Mouse (Mus musculus) ES-E14 (cell line): ENCODE measurements around the gene Sipa1l2. TPM values are rescaled to one million over a fixed set of nuclear protein-coding genes. Genes with fewer than 3 reads are reported as not detected.
A peak's percentile ranks its signal among the peaks of the same experiment; 100 is the strongest.

Experiments
- DNase-seq: peaks from one replicate; pipeline ENCODE4 v3.0.0-alpha.2; 2013; ENCODE audit warnings: low read depth, low spot score
- H3K27ac ChIP-seq: 2 replicates; pipeline ENCODE4 v1.5.1; 2012; ENCODE audit warnings: low read depth, mild to moderate bottlenecking, low read length, moderate library complexity, mixed read lengths; ENCODE audit not compliant: poor library complexity, insufficient read depth, severe bottlenecking
- H3K36me3 ChIP-seq: 2 replicates; pipeline ENCODE4 v1.6.1; 2012; ENCODE audit warnings: mild to moderate bottlenecking, low read length, moderate library complexity, mixed read lengths; ENCODE audit not compliant: control insufficient read depth, poor library complexity, insufficient read depth, severe bottlenecking
- H3K4me1 ChIP-seq, 2 experiments: fragments of 150-350 bp in 1 of 2; sonication (generic) in 1 of 2; 2 replicates each; pipeline ENCODE4 v1.6.1; 2012; ENCODE audit warnings: low read length in 2 of 2, mild to moderate bottlenecking in 1 of 2, mixed read lengths in 1 of 2; ENCODE audit not compliant: control insufficient read depth in 2 of 2, insufficient read depth in 2 of 2, poor library complexity in 1 of 2
- H3K4me3 ChIP-seq, 2 experiments: fragments of 150-350 bp in 1 of 2; sonication (generic) in 1 of 2; 2 replicates each; pipeline ENCODE4 v1.5.1; 2012; ENCODE audit warnings: low read length in 2 of 2, low read depth in 1 of 2, mild to moderate bottlenecking in 1 of 2, mixed read lengths in 1 of 2; ENCODE audit not compliant: insufficient read depth in 1 of 2, poor library complexity in 1 of 2, severe bottlenecking in 1 of 2
- H3K9ac ChIP-seq: 2 replicates; pipeline ENCODE4 v1.6.1; 2012; ENCODE audit warnings: low read depth, mild to moderate bottlenecking, low read length, mixed read lengths; ENCODE audit not compliant: poor library complexity, insufficient read depth, severe bottlenecking
- H3K9me3 ChIP-seq: fragments of 150-350 bp; sonication (generic); 2 replicates; pipeline ENCODE4 v1.6.1; 2012; ENCODE audit warnings: low read depth, mild to moderate bottlenecking, low read length; ENCODE audit not compliant: control insufficient read depth, insufficient read depth
- CHD2 ChIP-seq: IDR thresholded peaks from 2 replicates; pipeline ENCODE4 v1.6.1; 2014; ENCODE audit warnings: mild to moderate bottlenecking, low read depth, low read length, inconsistent platforms
- HCFC1 ChIP-seq: IDR thresholded peaks from 2 replicates; pipeline ENCODE4 v1.6.1; 2012; ENCODE audit warnings: low read length, inconsistent platforms, borderline replicate concordance; ENCODE audit not compliant: insufficient read depth
- MAFK ChIP-seq: IDR thresholded peaks from 2 replicates; pipeline ENCODE4 v1.6.1; 2014; ENCODE audit warnings: mild to moderate bottlenecking, low read depth, low read length, inconsistent platforms; ENCODE audit not compliant: insufficient read depth
- ZC3H11A ChIP-seq: IDR thresholded peaks from 2 replicates; pipeline ENCODE4 v1.6.1; 2012; ENCODE audit warnings: low read depth, mild to moderate bottlenecking, inconsistent platforms, low read length, borderline replicate concordance
- ZNF384 ChIP-seq: IDR thresholded peaks from 2 replicates; pipeline ENCODE4 v1.6.1; 2012; ENCODE audit warnings: low read depth, low read length, inconsistent platforms
- in situ Hi-C, 2 experiments: fragments of 600-800 bp; cut with MboI; formaldehyde crosslinking; loops; one replicate each; pipeline ENCODE4 v1.15.1; 2025; ENCODE audit warnings: low sequenced_read_pairs in 2 of 2, inconsistent platforms in 1 of 2; ENCODE audit not compliant: unreplicated experiment in 2 of 2
- total RNA-seq: library from RNA; depleted of rRNA; stranded (reverse); fragments of 300-350 nt; gene quantifications from 2 replicates; pipeline ENCODE4 v1.2.3, GENCODE M21; 2012; rRNA removed

Gene Sipa1l2
- 16.6 and 19.0 TPM in 2 replicates for total RNA-seq

- Histone ChIP-seq H3K4me1 (peaks cover 1 to 6% of the 10 kb centered on the region in 2 experiments; a peak in 3 of 4 replicates), H3K36me3 (no peaks in the 10 kb centered on the region; the same call in 1 of the 2 replicates), H3K9ac (peak within 1 kb of the TSS; percentile 87), H3K9me3 (no peaks in the 10 kb centered on the region), H3K4me3 (peak within 1 kb of the TSS; percentile 94 to 97), H3K27ac (peak within 1 kb of the TSS; percentile 14; the same call in 1 of the 2 replicates)
- TF ChIP-seq CHD2, result no peak
- TF ChIP-seq ZNF384, result no peak
- no peak for TF ChIP-seq HCFC1
- no peak for TF ChIP-seq ZC3H11A
- no peak for TF ChIP-seq MAFK
- DNase-seq, result peak; percentile 92
- in situ Hi-C loops, result loop anchor here (5.0 to 25.0 kb wide), 3 partner anchors 298 to 387 kb away; no protein-coding TSS in a partner anchor
These were observed at the start of gene Sipa1l2 for GRCm38 (mm10) chr8:125569533-125570365. Gene Sipa1l2 (minus strand): TSS chr8:125569808.

- Histone ChIP-seq H3K27ac (no peak overlapping the region), H3K4me1 (peaks cover 0 to 10% of the 10 kb centered on the region in 2 experiments; a peak in 2 of 4 replicates), H3K9me3 (no peaks in the 10 kb centered on the region), H3K4me3 (peak overlapping the region in 1 of 2 experiments; percentile 23; a peak in 1 of 4 replicates), H3K36me3 (no peaks in the 10 kb centered on the region), H3K9ac (no peak overlapping the region)
- no peak for TF ChIP-seq ZC3H11A
- in situ Hi-C loops, result no loop called here
- no peak for DNase-seq
These were observed 49.1 kb upstream of the Sipa1l2 start for GRCm38 (mm10) chr8:125618543-125619335.

DNA sequence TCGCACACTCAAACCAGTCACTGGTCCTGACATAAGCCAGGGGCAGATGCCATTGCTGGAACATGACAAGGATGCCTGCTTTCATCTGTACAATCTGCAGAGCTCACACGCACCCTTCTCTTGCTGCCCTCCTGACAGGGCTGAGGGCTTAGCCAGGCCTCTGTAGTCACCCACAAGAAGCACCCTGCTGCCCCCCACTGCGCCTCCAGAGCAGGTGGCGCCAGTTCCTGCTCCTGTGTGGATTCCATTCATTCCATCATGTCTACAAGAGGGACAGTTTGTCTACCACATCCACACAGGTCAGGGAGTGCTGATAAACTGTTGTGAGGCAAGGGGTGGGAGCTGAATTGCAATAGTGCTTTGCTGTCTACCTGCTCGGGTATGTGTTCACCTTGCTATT, 47.3 kb upstream of the Sipa1l2 start:
- in situ Hi-C loops, result no loop called here
- H3K36me3 ChIP-seq, result no peaks in the 10 kb centered on the region
- no peaks in the 10 kb centered on the region for H3K9me3 ChIP-seq
- H3K4me1 ChIP-seq, result peaks cover 0 to 10% of the 10 kb centered on the region in 2 experiments; a peak in 2 of 4 replicates
- no peak overlapping the region for H3K9ac ChIP-seq
- H3K27ac ChIP-seq, result no peak overlapping the region
- H3K4me3 ChIP-seq, result no peak overlapping the region
- no peak for TF ChIP-seq ZC3H11A
- no peak for TF ChIP-seq ZNF384
- TF ChIP-seq HCFC1, result no peak
- no peak for TF ChIP-seq MAFK
- no peak for TF ChIP-seq CHD2
- no peak for DNase-seq

DNA sequence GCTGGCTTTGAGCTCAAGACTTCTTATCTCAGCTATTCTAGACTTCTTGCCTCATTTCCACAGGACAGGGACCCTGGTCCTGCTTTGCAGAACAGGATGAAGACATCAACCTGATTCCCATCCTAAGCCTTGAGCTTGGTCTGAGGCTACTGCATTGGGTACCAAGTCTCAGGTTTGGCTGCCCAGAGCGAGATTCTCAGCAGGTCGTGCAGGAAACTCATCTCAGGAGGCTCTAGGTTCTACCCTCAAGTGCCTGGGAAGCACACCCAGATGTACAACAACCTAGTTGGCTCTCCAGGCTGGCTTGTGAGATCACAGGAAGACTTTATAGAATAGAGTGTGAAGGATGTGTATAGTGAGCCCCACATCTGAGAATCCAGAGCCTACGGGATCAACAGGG, 46.4 kb upstream of the Sipa1l2 start:
- Histone ChIP-seq H3K4me1 (peaks cover 0 to 10% of the 10 kb centered on the region in 2 experiments; a peak in 2 of 4 replicates), H3K4me3 (no peak overlapping the region), H3K9ac (no peak overlapping the region), H3K9me3 (no peaks in the 10 kb centered on the region), H3K27ac (no peak overlapping the region), H3K36me3 (no peaks in the 10 kb centered on the region)
- no peak for TF ChIP-seq ZC3H11A
- TF ChIP-seq CHD2, result no peak
- TF ChIP-seq HCFC1, result no peak
- no peak for TF ChIP-seq MAFK
- TF ChIP-seq ZNF384, result no peak
- DNase-seq, result no peak
- in situ Hi-C loops, result no loop called here
